Mouse (Mus musculus) megakaryocyte, embryonic 14.5 days (primary cell): ENCODE data around the gene Ctdspl. TPM values are rescaled to one million over a fixed set of nuclear protein-coding genes. Genes with fewer than 3 reads are reported as not detected.

Experiments
- H3K27me3 ChIP-seq: replicated peaks from 2 replicates; pipeline ENCODE3; 2012; ENCODE audit warnings: inconsistent platforms
- H3K36me3 ChIP-seq: replicated peaks from 2 replicates; pipeline ENCODE3; 2012; ENCODE audit warnings: low read length, inconsistent platforms, mixed read lengths
- H3K4me1 ChIP-seq: 2 replicates; pipeline ENCODE4 v1.6.1; 2012; ENCODE audit warnings: inconsistent platforms
- H3K4me3 ChIP-seq: replicated peaks from 2 replicates; pipeline ENCODE3; 2012; ENCODE audit warnings: moderate library complexity, mild to moderate bottlenecking, inconsistent platforms
- H3K9me3 ChIP-seq: 2 replicates; pipeline ENCODE4 v1.6.1; 2012; ENCODE audit warnings: inconsistent platforms
- FLI1 ChIP-seq: IDR thresholded peaks from 2 replicates; pipeline ENCODE4 v1.6.1; 2012; ENCODE audit warnings: low read length, inconsistent platforms, mixed read lengths
- GATA1 ChIP-seq: IDR thresholded peaks from 3 replicates; pipeline ENCODE4 v1.6.1; 2012; ENCODE audit warnings: mixed read lengths, low read length, inconsistent platforms, borderline replicate concordance
- polyA plus RNA-seq: library from polyadenylated mRNA; stranded (reverse); fragments of >175 nt; gene quantifications from 2 replicates; pipeline ENCODE4 v1.2.3, GENCODE M21; 2012; ENCODE audit warnings: low replicate concordance; ENCODE audit not compliant: insufficient read depth

Gene Ctdspl
- polyA plus RNA-seq, 1 experiment: 4.2 TPM

GRCm38 (mm10) chr9:118953465-118954194, 27.4 kb downstream of the Ctdspl start:
- Histone ChIP-seq H3K4me3 (no peak overlapping the region), H3K9me3 (peaks cover 3% of the 10 kb centered on the region), H3K36me3 (peaks cover 88% of the 10 kb centered on the region), H3K27me3 (no peaks in the 10 kb centered on the region), H3K4me1 (peaks cover 53% of the 10 kb centered on the region)
- TF ChIP-seq FLI1 (no peak), GATA1 (no peak)

GRCm38 (mm10) chr9:118958802-118959201, 32.5 kb downstream of the Ctdspl start:
- Histone ChIP-seq H3K4me3 (no peak overlapping the region), H3K4me1 (peaks cover 25% of the 10 kb centered on the region; the same call in 1 of the 2 replicates), H3K9me3 (peaks cover 3% of the 10 kb centered on the region), H3K36me3 (peaks cover 83% of the 10 kb centered on the region), H3K27me3 (no peaks in the 10 kb centered on the region)
- TF ChIP-seq FLI1: no peak
- no peak for TF ChIP-seq GATA1

- Histone ChIP-seq H3K36me3 (peaks cover 85% of the 10 kb centered on the region), H3K4me3 (no peak overlapping the region), H3K9me3 (no peaks in the 10 kb centered on the region), H3K4me1 (peaks cover 25% of the 10 kb centered on the region; the same call in 1 of the 2 replicates), H3K27me3 (no peaks in the 10 kb centered on the region)
- TF ChIP-seq FLI1 (no peak), GATA1 (no peak)
Measured at GRCm38 (mm10) chr9:118960415-118961091, 34.3 kb downstream of the Ctdspl start.

DNA sequence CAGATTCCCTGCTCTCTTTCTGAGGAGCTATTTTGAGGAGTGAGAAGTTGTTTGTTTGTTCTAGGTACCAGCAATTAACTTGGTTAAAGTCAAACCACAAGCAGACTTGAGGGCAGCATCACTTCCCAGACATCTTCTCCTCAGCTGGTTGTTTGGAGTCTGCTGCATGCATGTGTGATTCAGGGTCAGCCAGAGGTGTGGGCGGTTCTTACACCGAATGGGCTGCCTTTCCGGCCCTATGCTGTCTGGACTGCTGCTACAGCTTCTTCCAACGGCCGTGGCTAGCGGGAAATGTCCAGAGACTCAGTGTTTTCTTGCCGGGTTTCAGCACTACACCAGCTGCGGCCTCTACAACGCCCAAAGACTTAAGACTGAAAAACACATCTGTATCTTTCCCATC, 36.9 kb downstream of the Ctdspl start:
- Histone ChIP-seq H3K36me3 (peaks cover 89% of the 10 kb centered on the region), H3K27me3 (no peaks in the 10 kb centered on the region), H3K4me1 (peaks cover 30% of the 10 kb centered on the region), H3K4me3 (no peak overlapping the region), H3K9me3 (peaks cover 14% of the 10 kb centered on the region)
- TF ChIP-seq GATA1 (no peak), FLI1 (no peak)

DNA sequence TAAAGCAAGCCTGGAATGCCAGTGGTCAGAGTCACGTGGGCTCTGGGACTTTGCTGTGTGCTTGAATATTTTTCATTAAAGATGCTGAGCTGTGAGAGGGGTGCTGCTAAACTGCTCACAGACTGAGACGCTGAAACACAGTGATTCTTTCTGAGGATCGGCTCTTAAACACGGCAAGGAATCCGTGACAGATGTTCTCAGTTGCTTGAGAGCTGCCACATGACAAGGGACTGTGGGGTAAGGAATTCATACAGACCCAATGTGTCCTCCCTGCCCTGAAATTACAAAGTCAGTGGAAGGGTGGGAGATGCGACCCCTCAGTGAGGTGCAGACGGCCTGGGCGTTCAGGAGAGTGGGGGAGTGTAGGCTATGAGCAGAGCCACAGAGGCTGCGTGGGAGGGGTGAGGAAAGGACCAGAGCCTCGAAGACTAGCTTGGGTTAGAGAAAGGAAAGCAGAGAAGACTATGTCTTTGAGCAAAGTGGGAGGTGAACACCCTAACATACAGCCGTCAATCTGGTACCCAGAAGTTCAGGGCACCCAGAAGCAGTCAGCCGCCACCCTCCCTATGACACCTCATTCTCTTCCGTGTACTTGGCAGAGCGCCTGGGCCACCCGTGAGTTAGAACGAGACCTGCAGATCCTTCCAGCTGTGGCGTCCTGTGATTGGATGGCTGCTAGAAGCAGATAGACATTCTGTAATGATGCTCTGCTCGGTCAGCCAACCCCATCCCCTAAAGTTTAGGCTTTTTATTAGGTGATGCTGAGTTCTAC, 38.2 kb downstream of the Ctdspl start:
- Histone ChIP-seq H3K27me3 (no peaks in the 10 kb centered on the region), H3K9me3 (peaks cover 14% of the 10 kb centered on the region), H3K4me3 (no peak overlapping the region), H3K4me1 (peaks cover 31% of the 10 kb centered on the region), H3K36me3 (peaks cover 90% of the 10 kb centered on the region)
- no peak for TF ChIP-seq FLI1
- no peak for TF ChIP-seq GATA1

DNA sequence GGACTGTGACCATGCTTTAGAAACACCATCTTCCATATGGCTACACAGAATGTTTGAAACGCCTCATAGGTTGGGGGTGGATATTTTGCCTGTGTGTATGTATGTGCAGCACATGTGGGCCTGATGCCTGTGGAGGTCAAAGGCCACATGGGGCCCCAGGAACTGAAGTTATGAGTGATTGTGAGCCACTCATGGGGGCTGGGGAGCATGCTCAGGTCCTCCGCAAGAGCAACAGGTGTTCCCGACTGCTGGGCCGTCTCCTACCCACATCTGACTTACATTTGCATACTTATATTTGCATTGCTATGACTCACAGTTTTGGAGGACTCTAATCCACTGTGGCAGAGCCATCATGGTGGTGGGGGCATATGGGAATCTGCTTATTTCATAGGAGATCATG, 43.6 kb downstream of the Ctdspl start:
- Histone ChIP-seq H3K4me3 (no peak overlapping the region), H3K9me3 (peaks cover 14% of the 10 kb centered on the region), H3K27me3 (no peaks in the 10 kb centered on the region), H3K4me1 (peaks cover 56% of the 10 kb centered on the region), H3K36me3 (peaks cover 84% of the 10 kb centered on the region)
- TF ChIP-seq GATA1: no peak
- no peak for TF ChIP-seq FLI1

GRCm38 (mm10) chr9:118973028-118973427, 46.8 kb downstream of the Ctdspl start:
- H3K27me3 ChIP-seq: no peaks in the 10 kb centered on the region
- H3K9me3 ChIP-seq: no peaks in the 10 kb centered on the region
- H3K4me3 ChIP-seq: no peak overlapping the region
- H3K4me1 ChIP-seq: peaks cover 60% of the 10 kb centered on the region
- TF ChIP-seq GATA1: no peak
- TF ChIP-seq FLI1: no peak
- H3K36me3 ChIP-seq: peaks cover 82% of the 10 kb centered on the region

DNA sequence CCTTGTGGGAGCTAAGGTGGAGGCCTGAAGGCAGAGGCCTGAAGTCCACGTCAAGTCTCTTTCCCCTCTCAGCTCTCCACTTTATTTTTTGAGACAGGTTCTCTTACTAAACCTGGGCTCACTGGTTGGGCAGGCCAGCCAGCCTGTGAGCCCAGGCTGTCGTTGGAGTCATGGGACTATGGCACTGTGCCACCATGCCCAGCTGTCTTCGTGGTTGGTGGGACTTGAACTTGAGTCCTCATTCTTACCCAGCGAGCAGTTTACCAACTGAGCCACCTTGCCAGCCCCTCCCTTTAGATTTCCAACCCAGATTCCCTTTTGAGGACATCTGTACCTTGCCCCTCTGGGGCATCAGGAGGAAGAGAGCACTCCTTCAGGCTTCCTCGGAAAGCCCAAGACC, 47.3 kb downstream of the Ctdspl start:
- Histone ChIP-seq H3K4me3 (no peak overlapping the region), H3K27me3 (no peaks in the 10 kb centered on the region), H3K9me3 (no peaks in the 10 kb centered on the region), H3K4me1 (peaks cover 61% of the 10 kb centered on the region), H3K36me3 (peaks cover 82% of the 10 kb centered on the region)
- TF ChIP-seq FLI1 (no peak), GATA1 (no peak)

- Histone ChIP-seq H3K36me3 (peaks cover 77% of the 10 kb centered on the region), H3K9me3 (no peaks in the 10 kb centered on the region), H3K27me3 (no peaks in the 10 kb centered on the region), H3K4me3 (no peak overlapping the region), H3K4me1 (peaks cover 64% of the 10 kb centered on the region)
- TF ChIP-seq GATA1: no peak
- no peak for TF ChIP-seq FLI1
Measured at GRCm38 (mm10) chr9:118974148-118974547, 47.9 kb downstream of the Ctdspl start.
